Mouse (Mus musculus) MEL (cell line): ENCODE data around the gene Cpm. TPM values are rescaled to one million over a fixed set of nuclear protein-coding genes. Genes with fewer than 3 reads are reported as not detected.

Source experiments
- DNase-seq: peaks from one replicate; pipeline ENCODE4 v3.0.0; 2011; ENCODE audit warnings: low read depth, low spot score
- H3K27ac ChIP-seq: 2 replicates; pipeline ENCODE4 v1.5.1; 2012; ENCODE audit warnings: low read depth, mild to moderate bottlenecking, control low read depth, low read length, moderate library complexity; ENCODE audit not compliant: control insufficient read depth
- H3K27me3 ChIP-seq, 2 experiments: fragments of 150-350 bp in 1 of 2; sonication (generic) in 1 of 2; 2 replicates each; pipeline ENCODE4 v1.6.1; 2012; ENCODE audit warnings: low read length in 2 of 2, mild to moderate bottlenecking in 2 of 2, improper control_type of control experiment in 1 of 2, moderate library complexity in 1 of 2; ENCODE audit not compliant: insufficient read depth in 2 of 2, control insufficient read depth in 1 of 2
- H3K36me3 ChIP-seq, 2 experiments: 2 replicates each; pipeline ENCODE4 v1.6.1; 2012 to 2014; ENCODE audit warnings: low read length in 2 of 2, improper control_type of control experiment in 1 of 2, inconsistent platforms in 1 of 2, mild to moderate bottlenecking in 1 of 2; ENCODE audit not compliant: insufficient read depth in 2 of 2, control insufficient read depth in 1 of 2
- H3K4me1 ChIP-seq, 2 experiments: fragments of 150-350 bp in 1 of 2; sonication (generic) in 1 of 2; 2 replicates each; pipeline ENCODE4 v1.6.1; 2012; ENCODE audit warnings: low read length in 2 of 2, improper control_type of control experiment in 1 of 2, mild to moderate bottlenecking in 1 of 2; ENCODE audit not compliant: insufficient read depth in 2 of 2, control insufficient read depth in 1 of 2
- H3K4me3 ChIP-seq, 2 experiments: fragments of 150-350 bp in 1 of 2; sonication (generic) in 1 of 2; 2 replicates each; pipeline ENCODE4 v1.5.1; 2012; ENCODE audit warnings: low read depth in 2 of 2, low read length in 2 of 2, mild to moderate bottlenecking in 2 of 2, moderate library complexity in 2 of 2, control low read depth in 1 of 2, improper control_type of control experiment in 1 of 2; ENCODE audit not compliant: control insufficient read depth in 1 of 2, insufficient read depth in 1 of 2
- H3K79me2 ChIP-seq: 2 replicates; pipeline ENCODE4 v1.6.1; 2012; ENCODE audit warnings: mild to moderate bottlenecking, low read length, moderate library complexity; ENCODE audit not compliant: control insufficient read depth, poor library complexity, insufficient read depth
- H3K9ac ChIP-seq: 2 replicates; pipeline ENCODE4 v1.6.1; 2012; ENCODE audit warnings: low read depth, mild to moderate bottlenecking, control low read depth, low read length, moderate library complexity; ENCODE audit not compliant: control insufficient read depth, poor library complexity, severe bottlenecking
- H3K9me3 ChIP-seq: fragments of 150-350 bp; sonication (generic); replicated peaks from 2 replicates; pipeline ENCODE4 v1.6.1; 2012; ENCODE audit warnings: mild to moderate bottlenecking, low read length, improper control_type of control experiment, moderate library complexity; ENCODE audit not compliant: insufficient read depth
- BHLHE40 ChIP-seq: IDR thresholded peaks from 2 replicates; pipeline ENCODE4 v1.6.1; 2012; ENCODE audit warnings: low read depth, mild to moderate bottlenecking, inconsistent platforms, low read length, improper control_type of control experiment, borderline replicate concordance
- CHD1 ChIP-seq: IDR thresholded peaks from 2 replicates; pipeline ENCODE4 v1.6.1; 2012; ENCODE audit warnings: low read depth, mild to moderate bottlenecking, inconsistent platforms, low read length, improper control_type of control experiment
- KAT2A ChIP-seq: conservative IDR thresholded peaks from 2 replicates; pipeline ENCODE4 v1.6.1; 2012; ENCODE audit warnings: low read depth, low read length, improper control_type of control experiment, inconsistent platforms
- MAX ChIP-seq: IDR thresholded peaks from 2 replicates; pipeline ENCODE4 v1.6.1; 2011; ENCODE audit warnings: low read length, improper control_type of control experiment
- MEF2A ChIP-seq: IDR thresholded peaks from 2 replicates; pipeline ENCODE4 v1.6.1; 2014; ENCODE audit warnings: low read depth, mild to moderate bottlenecking, inconsistent platforms, low read length, improper control_type of control experiment; ENCODE audit not compliant: poor library complexity, insufficient replicate concordance, severe bottlenecking; ENCODE audit errors: extremely low read depth
- POLR2AphosphoS5 ChIP-seq: IDR thresholded peaks from 2 replicates; pipeline ENCODE4 v1.6.1; 2012; ENCODE audit warnings: low read depth, borderline replicate concordance, mild to moderate bottlenecking, inconsistent platforms, low read length, moderate library complexity, mixed read lengths
- TAL1 ChIP-seq: IDR thresholded peaks from 2 replicates; pipeline ENCODE4 v1.6.1; 2012; ENCODE audit warnings: mild to moderate bottlenecking, inconsistent platforms, low read length, moderate library complexity, mixed read lengths
- USF1 ChIP-seq: IDR thresholded peaks from 2 replicates; pipeline ENCODE4 v1.6.1; 2014; ENCODE audit warnings: low read depth, mild to moderate bottlenecking, inconsistent platforms, low read length, improper control_type of control experiment, moderate library complexity
- ZKSCAN1 ChIP-seq: IDR thresholded peaks from 2 replicates; pipeline ENCODE4 v1.6.1; 2012; ENCODE audit warnings: low read depth, mild to moderate bottlenecking, inconsistent platforms, low read length, improper control_type of control experiment, moderate library complexity
- ZMIZ1 ChIP-seq: IDR thresholded peaks from 2 replicates; pipeline ENCODE4 v1.6.1; 2012; ENCODE audit warnings: low read depth, mild to moderate bottlenecking, inconsistent platforms, low read length, improper control_type of control experiment, moderate library complexity
- polyA plus RNA-seq, 2 experiments: library from polyadenylated mRNA; stranded (reverse) in 1 of 2; unstranded in 1 of 2; fragments of >175 nt in 1 of 2; fragments of >200 nt in 1 of 2; gene quantifications; 2 replicates each; pipeline versions ENCODE4 v1.2.1 to v1.2.4; 2012; ENCODE audit warnings: low replicate concordance in 2 of 2, low read depth in 1 of 2; ENCODE audit not compliant: insufficient read length in 2 of 2, insufficient read depth in 1 of 2, missing spikeins in 1 of 2
- total RNA-seq: library from RNA; depleted of rRNA; stranded (reverse); fragments of 300-350 nt; gene quantifications from 2 replicates; pipeline ENCODE4 v1.2.3, GENCODE M21; 2012

Gene Cpm
- total and polyA plus RNA-seq, 3 experiments = 0.04 to 0.40 TPM; not detected in 1

- H3K36me3 ChIP-seq = peaks cover 0 to 9% of the 10 kb centered on the region in 2 experiments; a peak in 3 of 4 replicates
- H3K79me2 ChIP-seq = peaks cover 24% of the 10 kb centered on the region
- TF ChIP-seq ZMIZ1 = no peak
- no peak for TF ChIP-seq MEF2A
- TF ChIP-seq TAL1 = no peak
- peaks cover 0 to 15% of the 10 kb centered on the region in 2 experiments; a peak in 3 of 4 replicates for H3K4me1 ChIP-seq
- no peak overlapping the region for H3K4me3 ChIP-seq
- H3K27ac ChIP-seq = no peak overlapping the region
- DNase-seq = no peak
- no peaks in the 10 kb centered on the region for H3K27me3 ChIP-seq
- no peak overlapping the region for H3K9ac ChIP-seq
- no peaks in the 10 kb centered on the region for H3K9me3 ChIP-seq
Measured at GRCm38 (mm10) chr10:117712871-117713270, 83.6 kb downstream of the Cpm start.

- Histone ChIP-seq H3K4me1 (peaks cover 0 to 15% of the 10 kb centered on the region in 2 experiments; a peak in 3 of 4 replicates), H3K4me3 (no peak overlapping the region), H3K79me2 (peaks cover 21% of the 10 kb centered on the region), H3K36me3 (peaks cover 0 to 9% of the 10 kb centered on the region in 2 experiments; a peak in 3 of 4 replicates), H3K9me3 (no peaks in the 10 kb centered on the region), H3K9ac (no peak overlapping the region), H3K27me3 (no peaks in the 10 kb centered on the region), H3K27ac (no peak overlapping the region)
- no peak for DNase-seq
- TF ChIP-seq TAL1 (no peak), BHLHE40 (no peak), USF1 (no peak), ZKSCAN1 (no peak), MAX (no peak), CHD1 (no peak), POLR2AphosphoS5 (no peak)
Measured at GRCm38 (mm10) chr10:117713466-117713865, 84.2 kb downstream of the Cpm start.

- no peak for TF ChIP-seq USF1
- TF ChIP-seq KAT2A = no peak
- Histone ChIP-seq H3K9me3 (no peaks in the 10 kb centered on the region), H3K27me3 (no peaks in the 10 kb centered on the region), H3K9ac (no peak overlapping the region), H3K79me2 (peaks cover 16% of the 10 kb centered on the region), H3K4me3 (no peak overlapping the region), H3K36me3 (peaks cover 0 to 4% of the 10 kb centered on the region in 2 experiments; a peak in 2 of 4 replicates), H3K27ac (no peak overlapping the region), H3K4me1 (peaks cover 0 to 11% of the 10 kb centered on the region in 2 experiments; a peak in 2 of 4 replicates)
- no peak for DNase-seq
Measured at GRCm38 (mm10) chr10:117714048-117714545, 84.8 kb downstream of the Cpm start.
